Mouse (Mus musculus) heart, adult 2 months (tissue): ENCODE data around the gene Ifna2.

ENCODE experiments used
- CTCF ChIP-seq: fragments of 200-600 bp; IDR thresholded peaks from 2 replicates; pipeline ENCODE4 v1.8.1; 2022; ENCODE audit warnings: antibody characterized with exemption, mild to moderate bottlenecking, moderate library complexity
- EP300 ChIP-seq: fragments of 200-500 bp; IDR thresholded peaks from 2 replicates; pipeline ENCODE4 v1.6.1; 2011; ENCODE audit warnings: low read depth, low read length, control low read depth; ENCODE audit not compliant: insufficient read depth
- POLR2A ChIP-seq: fragments of 200-500 bp; IDR thresholded peaks from 2 replicates; pipeline ENCODE4 v1.6.1; 2011; ENCODE audit warnings: mild to moderate bottlenecking, low read depth, low read length, control low read depth; ENCODE audit not compliant: insufficient read depth

DNA sequence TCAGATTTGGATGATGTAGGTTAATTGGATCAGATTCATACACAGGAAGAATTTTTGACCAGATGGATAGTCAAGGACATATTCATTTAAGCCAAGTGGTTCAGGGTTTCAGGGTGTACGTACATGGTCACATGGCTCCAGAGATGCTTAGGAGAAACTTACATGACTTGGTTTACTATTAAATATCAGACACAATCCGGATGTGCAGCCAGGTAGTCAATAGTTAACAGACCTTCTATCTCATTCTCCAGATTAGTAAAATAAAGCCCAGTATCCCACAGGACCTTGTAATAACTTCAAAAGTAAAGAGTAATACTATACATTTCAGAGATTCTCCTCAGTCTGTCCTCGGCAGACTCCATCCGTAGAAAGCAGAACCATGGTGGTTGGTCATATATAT lies 49.4 kb downstream of the Ifna2 start, which contains the start of gene C87499:
- TF ChIP-seq CTCF: no peak
- no peak for TF ChIP-seq EP300
- no peak for TF ChIP-seq POLR2A
